Mouse (Mus musculus) layer of hippocampus, adult 2 months (tissue): ENCODE results near the gene Bzw2. TPM values are rescaled to one million over a fixed set of nuclear protein-coding genes. Genes with fewer than 3 reads are reported as not detected.

Experiments
- DNase-seq, 2 experiments: peaks; one replicate each; pipeline ENCODE4 v3.0.0; 2022; ENCODE audit warnings: low spot score in 2 of 2
- H3K27ac ChIP-seq: fragments of 200-600 bp; 2 replicates; pipeline ENCODE4 v1.8.1; 2022
- H3K4me3 ChIP-seq: fragments of 200-600 bp; 2 replicates; pipeline ENCODE4 v1.8.1; 2022; ENCODE audit warnings: mild to moderate bottlenecking
- CTCF ChIP-seq: fragments of 200-600 bp; conservative IDR thresholded peaks from 2 replicates; pipeline ENCODE4 v1.8.1; 2022; ENCODE audit warnings: antibody characterized with exemption, mild to moderate bottlenecking, moderate library complexity
- total RNA-seq, 2 experiments: library from RNA; stranded (reverse); gene quantifications; 2 replicates each; pipeline ENCODE4 v1.2.3; 2021

The Bzw2 gene
- total RNA-seq, 2 experiments from 2014 or later: 57.4 to 62.5 TPM

DNA sequence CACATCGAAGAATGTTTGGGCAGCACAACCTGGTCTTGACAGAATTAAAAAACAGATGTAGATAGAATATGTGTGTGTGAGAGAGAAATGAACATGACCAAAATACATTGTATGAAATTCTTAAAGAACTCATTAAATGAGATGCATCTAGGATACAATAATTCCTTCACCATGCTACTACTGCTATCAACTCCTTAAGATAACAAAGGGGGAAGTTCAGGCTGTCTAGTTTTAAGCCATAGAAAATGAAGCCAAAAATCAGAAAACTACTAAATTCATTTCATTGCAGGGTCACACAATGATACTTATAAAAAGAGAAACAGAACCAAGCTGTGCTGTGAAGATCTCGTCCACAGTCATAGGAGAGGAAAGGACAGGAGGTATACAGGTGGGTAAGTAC is 25.6 kb downstream of the Bzw2 start:
- no peak for DNase-seq
- no peak overlapping the region for H3K4me3 ChIP-seq
- H3K27ac ChIP-seq: no peak overlapping the region
- no peak for TF ChIP-seq CTCF

DNA sequence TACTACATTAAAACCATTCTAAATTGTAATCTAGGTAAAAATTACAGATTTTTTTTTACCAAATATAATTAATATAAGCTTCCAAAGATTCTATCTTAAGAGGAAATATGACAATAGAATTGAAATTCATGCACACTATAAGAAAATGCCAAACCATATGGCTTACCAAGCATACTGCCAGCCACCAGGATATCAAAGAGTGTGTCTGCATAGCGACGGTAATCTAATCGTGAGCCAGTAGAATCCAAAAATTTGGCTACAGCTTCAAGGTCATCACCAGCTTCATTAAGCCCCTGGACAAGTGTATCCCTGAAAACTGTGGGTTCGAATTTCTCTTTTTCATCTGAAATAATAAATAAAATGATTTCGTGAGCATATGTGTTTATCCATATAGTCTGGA is 28.1 kb downstream of the Bzw2 start:
- Histone ChIP-seq H3K27ac (no peak overlapping the region), H3K4me3 (no peak overlapping the region)
- TF ChIP-seq CTCF: no peak
- DNase-seq: no peak

DNA sequence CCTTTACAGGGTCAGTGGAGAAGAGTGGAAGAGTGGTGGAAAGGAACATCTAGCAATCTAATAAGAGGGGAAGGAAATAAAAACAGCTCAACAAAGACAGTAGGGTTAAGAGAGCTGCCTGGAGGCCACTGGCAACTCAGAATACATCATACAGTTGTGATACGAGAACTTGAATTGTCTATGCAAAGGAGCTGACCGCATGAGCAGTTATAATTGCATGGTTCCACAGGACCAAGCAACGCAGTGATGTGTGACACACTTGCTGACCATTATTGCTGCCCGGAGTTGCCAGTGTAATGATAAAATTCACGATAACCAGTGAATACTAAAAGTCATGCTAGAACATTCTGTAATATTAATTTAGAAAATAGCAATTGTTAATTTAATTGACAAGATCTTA is 31.8 kb downstream of the Bzw2 start:
- TF ChIP-seq CTCF: no peak
- DNase-seq: peak in 1 of 2 experiments; percentile 4
- Histone ChIP-seq H3K4me3 (no peak overlapping the region), H3K27ac (no peak overlapping the region)

DNA sequence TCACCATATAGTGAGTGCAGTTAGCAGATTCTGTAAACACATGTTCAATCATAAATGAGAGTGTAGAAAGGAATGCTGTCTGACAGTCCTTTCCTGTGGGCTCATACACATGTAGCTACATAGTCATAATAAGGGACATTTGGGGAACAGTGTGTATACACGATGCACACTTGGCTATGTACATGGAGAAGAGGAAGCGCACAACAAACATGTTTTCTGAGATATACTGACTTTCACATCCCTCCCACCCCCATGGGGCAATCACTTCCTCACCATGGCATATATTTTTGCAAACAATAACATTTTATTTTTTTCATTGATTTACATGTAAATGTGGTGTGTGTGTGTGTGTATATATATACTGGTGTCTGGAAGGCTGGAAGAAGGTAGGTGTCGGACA is 38.6 kb downstream of the Bzw2 start:
- DNase-seq: no peak
- H3K27ac ChIP-seq: no peak overlapping the region
- no peak for TF ChIP-seq CTCF
- no peak overlapping the region for H3K4me3 ChIP-seq

- Histone ChIP-seq H3K4me3 (no peak overlapping the region), H3K27ac (no peak overlapping the region)
- no peak for TF ChIP-seq CTCF
- DNase-seq: no peak
Observed at GRCm38 (mm10) chr12:36117161-36117560, 40.7 kb downstream of the Bzw2 start.

- H3K4me3 ChIP-seq: no peak overlapping the region
- TF ChIP-seq CTCF: no peak
- H3K27ac ChIP-seq: peak overlapping the region; percentile 77
- DNase-seq: peak in 1 of 2 experiments; percentile 54
Observed at GRCm38 (mm10) chr12:36112081-36112480, 45.8 kb downstream of the Bzw2 start.

- no peak for TF ChIP-seq CTCF
- peak in 1 of 2 experiments; percentile 48 for DNase-seq
- H3K27ac ChIP-seq: peak overlapping the region; percentile 77
- H3K4me3 ChIP-seq: no peak overlapping the region
Observed at GRCm38 (mm10) chr12:36111110-36111509, 46.8 kb downstream of the Bzw2 start.

- no peak for DNase-seq
- no peak for TF ChIP-seq CTCF
Observed at GRCm38 (mm10) chr12:36110457-36110856, 47.4 kb downstream of the Bzw2 start.

GRCm38 (mm10) chr12:36108442-36108841 is 49.4 kb downstream of the Bzw2 start:
- no peak for DNase-seq
- no peak overlapping the region for H3K27ac ChIP-seq
- peak; percentile 59 for TF ChIP-seq CTCF
- H3K4me3 ChIP-seq: no peak overlapping the region

More at GRCm38 (mm10) chr12:36110457-36110856, 47.4 kb downstream of the Bzw2 start:
- H3K4me3 ChIP-seq: no peak overlapping the region
- H3K27ac ChIP-seq: peak overlapping the region; percentile 77; the same call in 1 of the 2 replicates

DNA sequence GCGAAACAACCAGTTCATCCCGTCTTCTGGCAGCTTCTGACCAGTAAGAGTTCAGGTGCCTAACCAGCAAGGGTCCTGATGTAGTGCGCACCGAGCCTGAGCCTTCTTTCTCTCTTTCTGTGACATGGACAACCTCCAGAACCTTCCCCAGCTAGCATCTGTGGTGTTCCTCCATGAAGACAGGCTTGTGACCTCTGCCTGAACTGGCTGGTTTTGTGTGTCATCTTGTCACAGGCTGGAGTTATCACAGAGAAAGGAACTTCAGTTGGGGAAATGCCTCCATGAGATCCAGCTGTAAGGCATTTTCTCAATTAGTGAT is 54.3 kb downstream of the Bzw2 start:
- Histone ChIP-seq H3K4me3 (no peak overlapping the region), H3K27ac (peak overlapping the region; percentile 86)
- TF ChIP-seq CTCF: no peak
- DNase-seq: no peak

DNA sequence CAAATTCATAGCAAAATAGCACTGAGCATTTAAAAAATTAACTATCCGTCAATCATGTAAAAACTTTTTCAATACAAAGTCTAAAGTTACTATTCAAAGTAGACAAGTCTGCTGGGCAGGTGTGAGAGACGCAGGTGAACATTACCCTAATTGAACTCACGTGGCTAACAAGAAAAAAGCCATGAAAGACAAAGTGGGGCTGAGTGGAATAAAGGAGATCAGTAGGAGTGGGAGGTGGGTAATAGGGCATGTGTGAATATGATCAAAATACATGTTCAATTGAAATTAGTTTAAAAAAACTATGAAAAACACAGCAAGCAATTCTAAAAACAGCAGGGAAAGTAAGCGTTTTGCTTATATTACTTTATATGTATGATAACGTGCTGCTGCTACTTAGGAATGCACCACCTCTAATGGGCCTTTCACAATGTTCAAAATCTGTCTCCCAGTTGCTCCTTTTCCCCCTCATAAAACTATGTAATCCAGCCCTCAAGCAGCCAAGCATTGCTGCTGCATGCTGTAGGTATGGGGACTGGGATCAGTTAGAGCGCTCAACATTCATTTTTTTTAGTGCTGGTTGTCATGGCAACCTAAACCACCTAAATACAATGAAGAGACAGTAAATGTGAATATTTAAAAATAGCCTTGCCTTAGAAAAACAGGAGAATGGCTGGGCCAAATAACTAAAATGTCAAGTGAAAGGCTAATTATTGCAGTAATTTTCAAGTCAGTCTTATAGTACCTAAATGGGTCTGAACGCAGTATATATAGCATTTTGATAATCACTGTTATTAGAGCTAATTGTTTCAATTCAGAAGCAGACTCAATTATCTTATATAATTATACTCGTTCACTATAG is 54.9 kb downstream of the Bzw2 start:
- H3K27ac ChIP-seq: peak overlapping the region; percentile 86
- no peak overlapping the region for H3K4me3 ChIP-seq
- DNase-seq: peak; percentile 19 to 58
- TF ChIP-seq CTCF: no peak

DNA sequence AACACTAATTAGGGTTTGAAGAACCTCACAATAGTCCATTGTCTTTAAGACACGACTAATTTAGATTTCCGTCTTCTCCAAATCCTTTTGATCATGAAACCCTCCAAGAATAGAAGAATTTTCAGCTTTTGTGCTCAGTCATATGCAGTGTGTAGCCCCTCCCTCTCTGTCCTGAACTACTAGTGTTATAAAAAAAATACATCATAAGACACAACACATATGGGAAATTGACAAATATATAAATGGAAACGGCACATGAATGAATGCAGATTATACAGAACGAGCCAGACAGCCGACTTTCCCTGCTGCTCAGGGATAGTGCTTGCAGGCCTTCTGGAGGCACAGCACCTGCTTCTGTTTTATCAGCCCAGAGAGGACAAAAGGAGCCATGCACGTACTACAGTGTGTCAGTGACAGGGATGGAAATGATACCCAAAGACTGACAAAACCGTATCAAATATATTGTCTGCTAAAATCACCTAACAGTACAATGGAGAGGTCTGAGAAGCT is 62.5 kb downstream of the Bzw2 start:
- Histone ChIP-seq H3K4me3 (no peak overlapping the region), H3K27ac (peak overlapping the region; percentile 6; the same call in 1 of the 2 replicates)
- DNase-seq: peak in 1 of 2 experiments; percentile 32
- TF ChIP-seq CTCF: no peak

GRCm38 (mm10) chr12:36093081-36093670 is 64.7 kb downstream of the Bzw2 start:
- DNase-seq: peak in 1 of 2 experiments; percentile 31
- TF ChIP-seq CTCF: no peak
- Histone ChIP-seq H3K4me3 (no peak overlapping the region; the same call in 1 of the 2 replicates), H3K27ac (peak overlapping the region; percentile 76)

GRCm38 (mm10) chr12:36091964-36092363 is 65.9 kb downstream of the Bzw2 start:
- no peak for DNase-seq
- TF ChIP-seq CTCF: no peak
- H3K27ac ChIP-seq: peak overlapping the region; percentile 43
- no peak overlapping the region for H3K4me3 ChIP-seq
